Mouse (Mus musculus): ENCODE measurements around the gene Surf1.

Gene Surf1

GRCm38 (mm10) chr2:26915927-26916728, at the start of gene Surf1, which contains the start of gene Surf2:
Surf1 (minus strand) TSS chr2:26916530.
Surf2 (plus strand) TSS chr2:26916367.
- peak; percentile 83 for DNase-seq (ENCODE audit: low spot score)

- no peak for DNase-seq (ENCODE audit: low spot score)
Observed at GRCm38 (mm10) chr2:26964724-26965370, 48.5 kb upstream of the Surf1 start.

GRCm38 (mm10) chr2:26963923-26964723, 47.8 kb upstream of the Surf1 start, which contains the start of gene Rexo4:
Rexo4 (minus strand) TSS chr2:26964386.
- peak; percentile 90 for DNase-seq (ENCODE audit: low spot score)

- DNase-seq (ENCODE audit: low spot score): no peak
Observed at GRCm38 (mm10) chr2:26960756-26961155, 44.4 kb upstream of the Surf1 start.

- no peak for DNase-seq (ENCODE audit: low spot score)
Observed at GRCm38 (mm10) chr2:26957488-26957859, 41.1 kb upstream of the Surf1 start.

GRCm38 (mm10) chr2:26956811-26957487, 40.6 kb upstream of the Surf1 start:
- no peak for DNase-seq (ENCODE audit: low spot score)

- peak; percentile 52 for DNase-seq (ENCODE audit: low spot score)
Observed at GRCm38 (mm10) chr2:26954735-26955395, 38.5 kb upstream of the Surf1 start.

GRCm38 (mm10) chr2:26952866-26953265, 36.5 kb upstream of the Surf1 start:
- no peak for DNase-seq (ENCODE audit: low spot score)

- no peak for DNase-seq (ENCODE audit: low spot score)
Observed at GRCm38 (mm10) chr2:26952193-26952592, 35.9 kb upstream of the Surf1 start.

GRCm38 (mm10) chr2:26951346-26951905, 35.1 kb upstream of the Surf1 start:
- DNase-seq (ENCODE audit: low spot score): no peak

- DNase-seq (ENCODE audit: low spot score): no peak
Observed at GRCm38 (mm10) chr2:26950411-26950810, 34.1 kb upstream of the Surf1 start.

GRCm38 (mm10) chr2:26943253-26943652, 26.9 kb upstream of the Surf1 start:
- DNase-seq (ENCODE audit: low spot score): no peak

- DNase-seq (ENCODE audit: low spot score): peak; percentile 59
Observed at GRCm38 (mm10) chr2:26941539-26941938, 25.2 kb upstream of the Surf1 start.

- DNase-seq (ENCODE audit: low spot score): no peak
Observed at GRCm38 (mm10) chr2:26936425-26936824, 20.1 kb upstream of the Surf1 start.

- DNase-seq (ENCODE audit: low spot score): no peak
Observed at GRCm38 (mm10) chr2:26935286-26935685, 19.0 kb upstream of the Surf1 start.

- peak; percentile 95 for DNase-seq (ENCODE audit: low spot score)
Observed at GRCm38 (mm10) chr2:26933304-26934055, 17.1 kb upstream of the Surf1 start, which contains the start of the genes Surf4 and Stkld1. Surf4 (minus strand) TSS chr2:26933928. Stkld1 (plus strand) TSS chr2:26934047.

GRCm38 (mm10) chr2:26932473-26933303, 16.4 kb upstream of the Surf1 start:
- peak; percentile 9 for DNase-seq (ENCODE audit: low spot score)

- peak; percentile 77 for DNase-seq (ENCODE audit: low spot score)
Observed at GRCm38 (mm10) chr2:26930390-26930789, 14.1 kb upstream of the Surf1 start.
